Mouse (Mus musculus): Measurements from ENCODE around the gene Pdxk.

GRCm38 (mm10) chr10:78474759-78475158 lies 10.0 kb upstream of the Pdxk start:
- no peak for TF ChIP-seq SMC3 (IDR thresholded peaks at IDR 0.05; ENCODE audit: low read depth, low read length)
- TF ChIP-seq ELF1 (IDR thresholded peaks at IDR 0.05; ENCODE audit: low read depth, low read length) = no peak
- TF ChIP-seq ZC3H11A (IDR thresholded peaks at IDR 0.05; ENCODE audit: low read depth, low read length) = no peak
- TF ChIP-seq ETS1 (conservative IDR thresholded peaks at IDR 0.05; ENCODE audit: low read depth, low read length) = no peak
- TF ChIP-seq CHD1 (IDR thresholded peaks at IDR 0.05; ENCODE audit: low read depth, low read length) = no peak
- no peak for TF ChIP-seq CTCF (conservative IDR thresholded peaks at IDR 0.05 in 1 of 2, IDR thresholded peaks at IDR 0.05 in 1 of 2; ENCODE audit: low read depth in 2 of 2, low read length in 2 of 2)
- no peak for TF ChIP-seq POLR2A (IDR thresholded peaks at IDR 0.05; ENCODE audit: low read depth, low read length)
- no peak for TF ChIP-seq JUND (conservative IDR thresholded peaks at IDR 0.05; ENCODE audit: low read depth, low read length)
- no peak for TF ChIP-seq EP300 (IDR thresholded peaks at IDR 0.05; ENCODE audit: low read length)
- no peak for TF ChIP-seq USF1 (IDR thresholded peaks at IDR 0.05; ENCODE audit: low read depth, low read length)
